Mouse (Mus musculus): ENCODE results near the gene Vmn1r223.

GRCm38 (mm10) chr13:23299276-23299998, 52.5 kb downstream of the Vmn1r223 start:
- TF ChIP-seq CTCF (IDR thresholded peaks at IDR 0.05; ENCODE audit: control insufficient read depth, insufficient read depth, low read length) (no peak), POLR2A (IDR thresholded peaks at IDR 0.05; ENCODE audit: borderline replicate concordance, control insufficient read depth, low read depth, low read length) (no peak)
